8 mouse cellular contexts compared by ENCODE assay signal in the genomic region with DNA sequence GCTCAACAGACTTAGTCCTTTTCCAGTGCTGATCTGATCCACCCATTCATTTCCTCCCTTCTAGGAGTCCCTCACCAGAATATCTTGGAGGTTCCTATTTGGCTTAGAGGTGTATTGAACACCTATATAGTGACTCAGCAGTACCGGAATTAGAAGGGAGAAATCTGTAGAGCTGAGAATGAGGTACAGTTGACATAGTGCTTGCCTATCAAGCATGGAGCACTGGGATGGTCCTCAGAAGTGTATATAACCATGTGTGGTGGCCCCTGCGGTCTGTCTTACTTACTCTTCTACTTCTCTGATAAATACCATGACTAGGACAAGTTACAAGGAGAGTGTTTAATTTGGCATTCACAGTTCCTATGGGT. TPM values are rescaled to one million over a fixed set of nuclear protein-coding genes. Genes with fewer than 3 reads are reported as not detected.
DNase-seq lines count a peak whose midpoint lies in the region; ATAC-seq and TF ChIP-seq lines count a peak whose summit lies in the region.
"Had no signal": no experiment of that assay in that cellular context is flagged by ENCODE, and none has a peak within 500 bp of the region (broad histone marks: within the 10 kb centered on the region; RNA-seq: fewer than 3 reads in every experiment).

No protein-coding gene starts in this region.

- no peaks in the 10 kb centered on the region for H3K36me3 ChIP-seq in kidney, embryonic 14.5 days (ENCODE audit: control insufficient read depth, insufficient read depth, low read length)
- no peaks in the 10 kb centered on the region for H3K36me3 ChIP-seq in embryonic facial prominence, embryonic 10.5 days (replicated peaks)
- H3K36me3 ChIP-seq in hindbrain, embryonic 15.5 days, result no peaks in the 10 kb centered on the region
- H3K36me3 ChIP-seq in midbrain, embryonic 13.5 days, result no peaks in the 10 kb centered on the region

- no peaks in the 10 kb centered on the region for H3K9me3 ChIP-seq in kidney, embryonic 14.5 days (ENCODE audit: control insufficient read depth, low read length)
- H3K9me3 ChIP-seq in embryonic facial prominence, embryonic 10.5 days, result no peaks in the 10 kb centered on the region
- H3K9me3 ChIP-seq in hindbrain, embryonic 15.5 days, result no peaks in the 10 kb centered on the region
- no peaks in the 10 kb centered on the region for H3K9me3 ChIP-seq in midbrain, embryonic 13.5 days

- 71% methylated on average over 2 of the region's 2 CpGs for WGBS in kidney, embryonic 14.5 days
- 73% methylated on average over 2 of the region's 2 CpGs for WGBS in embryonic facial prominence, embryonic 10.5 days
- 77% methylated on average over 2 of the region's 2 CpGs for WGBS in hindbrain, embryonic 15.5 days
- WGBS in midbrain, embryonic 13.5 days, result 85% methylated on average over 2 of the region's 2 CpGs

- H3K27me3 ChIP-seq in kidney, embryonic 14.5 days (ENCODE audit: control insufficient read depth, insufficient read depth, low read length), result no peaks in the 10 kb centered on the region
- H3K27me3 ChIP-seq in embryonic facial prominence, embryonic 10.5 days (replicated peaks; ENCODE audit: low read depth, poor library complexity, severe bottlenecking), result no peaks in the 10 kb centered on the region
- no peaks in the 10 kb centered on the region for H3K27me3 ChIP-seq in hindbrain, embryonic 15.5 days
- H3K27me3 ChIP-seq in midbrain, embryonic 13.5 days, result no peaks in the 10 kb centered on the region

- intact Hi-C loops in left cerebral cortex, adult 2 months (cut with DNase I), result no loop called here

- 0 out of 2 replicates have a peak overlapping the region, but pooled peaks have one; percentile 43 for H3K4me3 ChIP-seq in kidney, embryonic 14.5 days (ENCODE audit: low read length)
- peak overlapping the region; percentile 54; the same call in 1 of the 2 replicates for H3K4me3 ChIP-seq in embryonic facial prominence, embryonic 10.5 days
- H3K4me3 ChIP-seq in hindbrain, embryonic 15.5 days, result no peak overlapping the region
- no peak overlapping the region for H3K4me3 ChIP-seq in midbrain, embryonic 13.5 days (replicated peaks)
- H3K4me3 ChIP-seq in left cerebral cortex, adult 2 months, result no peak overlapping the region

- H3K4me1 ChIP-seq in kidney, embryonic 14.5 days (ENCODE audit: control insufficient read depth, insufficient read depth, low read length), result no peaks in the 10 kb centered on the region
- peaks cover 3% of the 10 kb centered on the region; the same call in 1 of the 2 replicates for H3K4me1 ChIP-seq in embryonic facial prominence, embryonic 10.5 days
- no peaks in the 10 kb centered on the region for H3K4me1 ChIP-seq in hindbrain, embryonic 15.5 days (replicated peaks)
- H3K4me1 ChIP-seq in midbrain, embryonic 13.5 days (replicated peaks), result peaks cover 4% of the 10 kb centered on the region; the same call in 1 of the 2 replicates

- no peak for TF ChIP-seq CTCF in left cerebral cortex, adult 2 months (IDR thresholded peaks at IDR 0.05)

- no peak overlapping the region for H3K9ac ChIP-seq in kidney, embryonic 14.5 days (ENCODE audit: low read depth, low read length)
- H3K9ac ChIP-seq in hindbrain, embryonic 15.5 days, result no peak overlapping the region
- H3K9ac ChIP-seq in midbrain, embryonic 13.5 days (replicated peaks), result no peak overlapping the region

- no peak overlapping the region for H3K4me2 ChIP-seq in kidney, embryonic 14.5 days (replicated peaks; ENCODE audit: low read depth, low read length)
- peak overlapping the region; percentile 44; the same call in 1 of the 2 replicates for H3K4me2 ChIP-seq in hindbrain, embryonic 15.5 days
- peak overlapping the region; percentile 42; the same call in 1 of the 2 replicates for H3K4me2 ChIP-seq in midbrain, embryonic 13.5 days (replicated peaks)

- no peak for DNase-seq in kidney, postnatal 25 days
- no peak for DNase-seq in embryonic facial prominence, embryonic 10.5 days (ENCODE audit: low spot score)
- DNase-seq in left cerebral cortex, adult 2 months (ENCODE audit: extremely low spot score in 1 of 2, low spot score in 2 of 2), result no peak
- no peak for DNase-seq in cerebellum, postnatal 36 days
- DNase-seq: cerebellum, adult 9-10 months had no signal

- no peak for ATAC-seq in kidney, embryonic 14.5 days (ENCODE audit: low FRiP score, low TSS enrichment)
- ATAC-seq in hindbrain, embryonic 15.5 days (ENCODE audit: low FRiP score, low read depth), result no peak
- ATAC-seq in midbrain, embryonic 13.5 days, result peak; percentile 62

- no peak overlapping the region for H3K27ac ChIP-seq in kidney, embryonic 14.5 days (ENCODE audit: low read depth, low read length)
- no peak overlapping the region for H3K27ac ChIP-seq in embryonic facial prominence, embryonic 10.5 days (replicated peaks)
- H3K27ac ChIP-seq in hindbrain, embryonic 15.5 days (replicated peaks), result no peak overlapping the region
- H3K27ac ChIP-seq in midbrain, embryonic 13.5 days, result no peak overlapping the region
- no peak overlapping the region for H3K27ac ChIP-seq in left cerebral cortex, adult 2 months

RNA-seq across cellular contexts. Expression of gene Trim12c, which starts 0.4 kb away (rescaled TPM):
- 2.0 and 2.8 TPM in 2 replicates for polyA plus RNA-seq in kidney, embryonic 14.5 days (2014; fragmentation: Nextera tagmentation; extraction: Ambion mirVana)
- 0.54 and 0.92 TPM in 2 replicates for polyA plus RNA-seq in embryonic facial prominence, embryonic 10.5 days (2016; fragmentation: Nextera tagmentation; extraction: Ambion mirVana)
- polyA plus RNA-seq in hindbrain, embryonic 15.5 days (2015; fragmentation: Nextera tagmentation; extraction: Ambion mirVana), result 1.3 and 1.6 TPM in 2 replicates
- polyA plus RNA-seq in midbrain, embryonic 13.5 days (2015; fragmentation: Nextera tagmentation; extraction: Ambion mirVana), result 1.1 and 1.5 TPM in 2 replicates
- total RNA-seq in left cerebral cortex, adult 2 months (2021), result 1 to 10 TPM; 1.0 to 1.5 TPM

RNA-seq across cellular contexts. Expression of gene Trim30b, which starts 16.1 kb away (rescaled TPM):
- polyA plus RNA-seq in kidney, embryonic 14.5 days (2014; fragmentation: Nextera tagmentation; extraction: Ambion mirVana), result not detected in 2 replicates
- polyA plus RNA-seq in embryonic facial prominence, embryonic 10.5 days (2016; fragmentation: Nextera tagmentation; extraction: Ambion mirVana), result not detected in 2 replicates
- 0.13 TPM in 1 of 2 replicates, not detected in the other for polyA plus RNA-seq in hindbrain, embryonic 15.5 days (2015; fragmentation: Nextera tagmentation; extraction: Ambion mirVana)
- not detected in 2 replicates for polyA plus RNA-seq in midbrain, embryonic 13.5 days (2015; fragmentation: Nextera tagmentation; extraction: Ambion mirVana)
- total RNA-seq in left cerebral cortex, adult 2 months (2021), result not detected

RNA-seq across cellular contexts. Expression of gene Trim34b, which starts 24.3 kb away (rescaled TPM):
- 0.40 and 0.50 TPM in 2 replicates for polyA plus RNA-seq in kidney, embryonic 14.5 days (2014; fragmentation: Nextera tagmentation; extraction: Ambion mirVana)
- polyA plus RNA-seq in embryonic facial prominence, embryonic 10.5 days (2016; fragmentation: Nextera tagmentation; extraction: Ambion mirVana), result not detected in 2 replicates
- polyA plus RNA-seq in hindbrain, embryonic 15.5 days (2015; fragmentation: Nextera tagmentation; extraction: Ambion mirVana), result not detected in 2 replicates
- polyA plus RNA-seq in midbrain, embryonic 13.5 days (2015; fragmentation: Nextera tagmentation; extraction: Ambion mirVana), result not detected in 2 replicates
- not detected for total RNA-seq in left cerebral cortex, adult 2 months (2021)

RNA-seq across cellular contexts. Expression of gene Trim12a, which starts 38.3 kb away (rescaled TPM):
- 4.5 and 6.3 TPM in 2 replicates for polyA plus RNA-seq in kidney, embryonic 14.5 days (2014; fragmentation: Nextera tagmentation; extraction: Ambion mirVana)
- 1.5 and 1.7 TPM in 2 replicates for polyA plus RNA-seq in embryonic facial prominence, embryonic 10.5 days (2016; fragmentation: Nextera tagmentation; extraction: Ambion mirVana)
- 1.9 TPM in 2 replicates for polyA plus RNA-seq in hindbrain, embryonic 15.5 days (2015; fragmentation: Nextera tagmentation; extraction: Ambion mirVana)
- polyA plus RNA-seq in midbrain, embryonic 13.5 days (2015; fragmentation: Nextera tagmentation; extraction: Ambion mirVana), result 1.4 and 2.0 TPM in 2 replicates
- total RNA-seq in left cerebral cortex, adult 2 months (2021), result 1 to 10 TPM; 2.2 to 3.2 TPM

RNA-seq across cellular contexts. Expression of gene Trim30c, which starts 47.1 kb away (rescaled TPM):
- 0.20 TPM in 1 of 2 replicates, not detected in the other for polyA plus RNA-seq in kidney, embryonic 14.5 days (2014; fragmentation: Nextera tagmentation; extraction: Ambion mirVana)
- 0.22 TPM in 1 of 2 replicates, not detected in the other for polyA plus RNA-seq in embryonic facial prominence, embryonic 10.5 days (2016; fragmentation: Nextera tagmentation; extraction: Ambion mirVana)
- polyA plus RNA-seq in hindbrain, embryonic 15.5 days (2015; fragmentation: Nextera tagmentation; extraction: Ambion mirVana), result 0.17 and 0.21 TPM in 2 replicates
- not detected in 2 replicates for polyA plus RNA-seq in midbrain, embryonic 13.5 days (2015; fragmentation: Nextera tagmentation; extraction: Ambion mirVana)
- total RNA-seq in left cerebral cortex, adult 2 months (2021), result under 1 TPM in 1 of 2 experiments, not detected in 1; 0.19 TPM

Comparison
In these comparisons a context has a peak if more than half of its experiments do, and no peak if none do; other contexts are left out.
1. H3K4me3 ChIP-seq: peak in kidney, embryonic 14.5 days (single experiment) and embryonic facial prominence, embryonic 10.5 days (single experiment); none in hindbrain, embryonic 15.5 days (single experiment), midbrain, embryonic 13.5 days (single experiment) and left cerebral cortex, adult 2 months (single experiment).